Mouse (Mus musculus) thymus, postnatal 0 days (tissue): Measurements from ENCODE around the gene Vars2. TPM values are rescaled to one million over a fixed set of nuclear protein-coding genes. Genes with fewer than 3 reads are reported as not detected.
A peak's percentile ranks its signal among the peaks of the same experiment; 100 is the strongest.

Source experiments
- DNase-seq: peaks from one replicate; pipeline ENCODE4 v3.0.0-alpha.2; 2015; ENCODE audit warnings: low spot score
- polyA plus RNA-seq: library from polyadenylated mRNA; unstranded; fragments of >200 nt; fragmentation: Nextera tagmentation; extraction: Ambion mirVana; gene quantifications from 2 replicates; pipeline ENCODE4 v1.2.1, GENCODE M21; 2015

Vars2 gene
- 22.5 and 27.0 TPM in 2 replicates for polyA plus RNA-seq

DNA sequence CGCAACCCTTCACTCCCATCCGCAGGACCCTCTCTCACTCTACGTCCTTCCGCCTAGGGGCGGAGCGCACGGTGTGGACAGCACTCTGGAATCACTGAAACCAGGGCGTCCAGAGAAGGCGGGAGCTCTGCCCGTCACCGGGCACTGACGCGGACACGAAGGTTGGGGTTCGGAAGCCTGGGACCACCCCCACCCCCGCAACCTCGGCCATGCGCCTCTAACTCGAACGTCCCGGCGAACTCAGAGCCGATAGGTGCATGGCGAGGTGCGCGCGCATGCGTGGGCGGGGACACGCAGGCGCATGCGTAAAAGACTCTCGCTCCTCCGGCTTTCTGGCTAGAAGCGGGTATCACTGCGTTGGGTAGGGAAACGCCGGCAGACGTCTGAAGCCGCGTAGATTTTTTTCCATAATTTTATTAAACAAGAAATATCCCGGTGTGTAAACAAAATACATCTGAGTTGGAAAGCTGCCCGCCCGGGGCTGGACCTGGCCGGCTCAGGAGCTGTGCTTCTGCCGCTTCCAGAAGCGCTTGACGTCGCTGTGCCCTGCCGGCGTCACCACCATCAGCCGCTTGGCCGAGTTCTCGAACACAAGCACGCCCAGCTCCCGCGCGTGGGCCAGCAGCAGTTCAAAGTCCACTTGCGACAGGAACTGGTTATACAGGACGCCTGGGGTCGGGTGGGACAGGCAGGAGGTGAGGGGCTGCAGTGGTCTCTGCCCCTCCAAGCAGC lies at the start of gene Vars2:
Vars2 (minus strand) TSS at position 259 of the 732 bp plus-strand sequence.
- peak; percentile 97 for DNase-seq

DNA sequence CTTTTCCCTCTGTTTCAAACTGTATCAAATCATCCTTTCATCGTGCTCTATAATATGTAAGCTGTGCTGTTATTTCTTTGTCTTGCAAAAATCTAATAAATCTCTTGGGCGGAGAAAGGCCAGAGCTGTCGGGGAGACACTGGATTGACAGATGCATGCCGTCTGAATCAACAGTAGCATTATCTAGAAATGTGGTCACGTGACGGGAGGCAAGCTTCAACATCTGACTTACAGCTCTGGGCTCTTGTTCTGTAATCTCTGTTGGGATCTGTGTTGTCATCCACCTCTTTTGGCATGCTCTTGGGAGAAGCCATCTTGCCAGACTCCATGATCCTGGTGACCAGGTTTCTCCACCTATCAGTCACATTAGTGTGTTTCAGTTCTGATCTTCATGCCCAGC lies 49.7 kb upstream of the Vars2 start:
- DNase-seq, result no peak

DNA sequence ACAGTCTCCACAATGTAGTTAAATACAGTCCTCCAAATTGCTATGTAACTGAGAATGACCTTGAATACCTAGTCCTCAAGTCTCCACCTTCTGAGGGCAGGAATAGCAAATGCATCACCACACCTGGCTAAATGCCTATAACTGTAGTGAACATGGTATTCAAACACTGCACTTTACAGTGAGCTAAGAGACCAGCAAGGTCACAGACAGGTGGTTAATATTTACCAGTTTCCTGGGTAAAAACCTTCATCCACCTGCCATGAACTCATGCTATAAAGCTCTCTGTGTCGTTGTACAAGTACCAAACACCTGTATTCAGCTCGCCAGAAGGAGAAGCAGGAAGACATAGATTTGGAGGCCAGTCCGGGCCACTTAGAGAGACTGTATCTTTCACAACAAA lies 48.7 kb upstream of the Vars2 start:
- DNase-seq, result no peak

- DNase-seq, result no peak
These were observed 43.4 kb upstream of the Vars2 start for GRCm38 (mm10) chr17:35710705-35711347.

- no peak for DNase-seq
These were observed 41.2 kb upstream of the Vars2 start for GRCm38 (mm10) chr17:35708611-35709010.

DNA sequence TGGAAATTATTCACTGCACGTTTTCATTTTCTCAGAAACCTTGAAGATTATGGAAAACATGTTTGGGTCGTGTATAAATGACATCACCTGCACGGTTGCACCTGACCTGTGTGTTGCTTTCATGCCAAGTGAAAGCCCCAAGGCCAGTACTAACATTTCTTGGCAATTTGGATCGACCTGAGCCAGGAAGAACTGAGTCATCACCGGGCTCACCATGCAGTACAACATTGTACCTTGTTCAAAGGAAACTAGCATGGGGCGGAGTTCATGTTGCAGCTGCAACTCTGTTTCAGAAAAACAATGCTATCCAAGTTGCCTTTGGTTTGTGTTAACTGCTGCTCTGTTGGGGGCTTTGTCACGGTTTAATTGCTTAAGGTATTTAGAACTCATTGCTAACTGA lies 40.5 kb upstream of the Vars2 start:
- DNase-seq, result peak; percentile 54

DNA sequence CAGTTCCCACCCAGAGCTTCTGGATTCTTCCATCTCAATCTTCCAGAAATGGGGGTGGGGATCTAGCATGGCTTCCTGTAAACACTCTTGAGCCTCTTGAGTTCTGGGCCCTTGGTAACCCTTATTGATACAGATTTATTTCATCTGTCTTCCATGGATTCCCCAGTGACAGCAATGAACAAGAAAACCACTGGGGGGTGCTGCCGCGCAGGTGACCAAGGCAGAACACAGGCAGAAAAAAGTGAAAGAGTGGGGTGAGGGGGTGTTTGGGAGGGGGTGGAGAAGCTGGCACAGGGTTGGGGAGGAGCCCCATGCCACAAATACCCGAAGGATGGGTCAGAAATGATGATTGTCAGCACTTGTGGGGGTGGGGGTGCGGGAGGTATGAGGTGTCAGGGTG lies 38.4 kb upstream of the Vars2 start:
- peak; percentile 53 for DNase-seq

DNA sequence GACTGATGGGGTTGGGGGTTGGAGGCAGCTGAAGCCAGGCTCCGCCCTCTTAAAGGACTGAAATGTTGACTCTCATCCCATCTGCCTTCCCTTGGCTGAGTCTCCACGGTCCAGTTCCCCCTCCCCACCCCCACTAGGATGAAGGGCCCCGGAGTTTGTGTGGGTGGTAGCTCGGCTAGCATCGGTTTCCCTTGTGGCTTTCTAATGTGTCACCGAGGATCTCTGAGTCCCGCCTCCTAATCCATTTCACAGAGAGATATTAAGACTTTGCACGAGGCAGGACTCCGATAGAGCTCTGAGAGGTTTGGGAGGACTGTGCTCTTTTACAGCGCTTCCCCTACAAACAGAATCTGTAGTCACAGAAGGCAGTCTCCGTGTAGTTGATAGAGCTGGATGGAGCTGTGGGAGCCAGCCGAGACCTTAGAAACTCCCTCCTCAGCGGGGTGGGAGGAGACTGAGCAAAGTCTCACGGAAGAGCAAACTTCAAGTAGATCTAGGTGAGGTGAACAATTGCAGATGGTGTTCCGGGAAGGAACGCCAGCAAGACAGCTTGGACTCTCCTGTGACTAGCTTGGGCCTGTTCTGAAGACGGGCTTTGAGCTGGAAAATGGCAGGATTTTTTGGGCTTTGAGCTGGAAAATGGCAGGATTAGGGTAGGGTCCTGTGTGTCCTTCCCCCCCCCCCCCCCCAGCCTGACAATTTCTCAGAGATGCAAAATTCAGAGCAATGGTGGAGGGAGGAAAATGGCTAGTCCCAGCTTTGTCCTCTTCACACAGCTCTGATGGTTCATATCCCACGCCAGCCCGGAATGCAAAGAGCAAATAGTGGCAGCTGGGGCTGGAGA lies 37.5 kb upstream of the Vars2 start, which contains the start of gene Ddr1:
Ddr1 (minus strand) TSS at position 1 of the 844 bp plus-strand sequence.
- DNase-seq, result peak; percentile 67

DNA sequence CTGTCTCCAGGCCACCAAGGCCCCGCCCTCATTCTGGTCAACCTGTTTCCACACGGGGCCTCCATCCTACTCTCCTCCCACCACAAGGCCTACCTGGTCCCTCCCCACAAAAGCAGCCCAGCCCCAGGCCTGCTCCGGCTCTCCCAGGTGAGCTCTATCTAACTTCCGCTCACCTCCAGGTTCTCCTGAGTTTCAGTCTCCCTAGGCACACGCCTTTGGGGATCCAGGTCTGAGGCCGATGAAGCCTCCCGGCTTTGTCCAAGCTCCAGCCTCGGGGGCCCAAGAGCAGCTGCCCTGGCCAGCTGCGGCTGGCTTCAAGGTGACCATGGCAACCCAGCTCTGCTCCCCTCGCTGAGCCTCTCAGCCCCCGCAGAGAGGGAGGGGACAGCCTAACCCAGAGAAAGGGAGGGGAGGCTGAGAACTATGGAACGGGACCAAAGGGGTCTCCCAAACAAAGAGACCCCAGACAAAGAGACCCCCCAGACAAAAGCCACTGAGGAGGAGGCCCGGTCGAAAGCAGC lies 36.4 kb upstream of the Vars2 start:
- no peak for DNase-seq

GRCm38 (mm10) chr17:35703065-35703464 lies 35.7 kb upstream of the Vars2 start:
- DNase-seq, result no peak

DNA sequence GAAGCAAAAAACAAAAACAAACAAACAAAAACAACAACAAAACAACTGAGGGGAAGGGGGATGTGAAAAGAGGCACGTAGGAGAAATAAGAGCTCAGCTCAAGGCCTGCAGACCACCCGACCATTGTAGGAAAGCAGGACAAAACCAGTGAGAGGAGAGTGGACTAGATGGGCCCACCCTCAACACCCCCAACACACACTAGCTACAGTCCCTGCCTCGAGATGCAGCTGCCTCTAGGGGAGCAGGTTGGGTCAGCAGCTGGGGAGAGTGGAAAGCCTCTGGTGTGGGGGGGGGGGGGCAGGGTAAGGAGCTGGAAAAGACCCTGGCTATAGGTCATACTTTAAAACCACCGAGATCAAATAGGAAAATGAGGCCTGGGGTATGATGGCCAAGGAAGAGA lies 35.2 kb upstream of the Vars2 start:
- no peak for DNase-seq

GRCm38 (mm10) chr17:35701978-35702461 lies 34.6 kb upstream of the Vars2 start:
- DNase-seq, result no peak

DNA sequence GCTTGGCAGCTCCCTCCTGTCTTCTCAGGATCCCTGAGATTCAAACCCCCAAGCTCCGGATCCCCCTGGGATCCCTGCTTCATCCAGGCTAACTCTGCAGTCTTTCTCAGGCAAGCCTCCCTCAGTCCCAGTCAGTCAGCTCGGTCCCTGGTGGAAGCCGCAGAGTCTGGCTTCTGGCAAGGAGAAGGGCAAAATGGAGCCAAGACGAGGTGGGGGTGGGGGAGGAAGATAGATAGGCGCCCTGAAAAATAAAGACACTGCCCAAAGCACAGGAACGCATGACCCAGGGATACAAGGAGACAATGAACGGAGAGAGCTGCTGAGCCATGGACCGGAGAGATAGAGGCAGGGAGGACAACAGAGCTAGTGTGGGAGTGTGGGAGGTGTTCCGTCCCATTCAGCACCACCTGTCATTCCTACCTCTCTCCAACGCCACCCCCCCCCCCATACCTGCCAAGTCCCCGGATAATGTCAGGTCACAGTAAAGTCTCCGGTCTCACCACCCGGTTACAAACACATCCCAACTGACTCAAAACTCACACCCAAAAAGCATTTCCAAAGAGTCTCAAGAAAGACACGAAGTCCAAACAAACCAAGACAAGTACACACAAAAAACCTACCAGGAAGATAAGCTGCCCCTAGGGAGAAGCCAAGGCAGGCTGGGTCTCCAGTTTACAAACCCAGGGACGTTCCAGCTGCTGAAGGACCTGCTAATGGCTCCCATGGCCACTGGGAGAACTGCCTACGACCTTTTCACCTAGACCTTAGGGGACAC lies 34.0 kb upstream of the Vars2 start:
- DNase-seq, result no peak

DNA sequence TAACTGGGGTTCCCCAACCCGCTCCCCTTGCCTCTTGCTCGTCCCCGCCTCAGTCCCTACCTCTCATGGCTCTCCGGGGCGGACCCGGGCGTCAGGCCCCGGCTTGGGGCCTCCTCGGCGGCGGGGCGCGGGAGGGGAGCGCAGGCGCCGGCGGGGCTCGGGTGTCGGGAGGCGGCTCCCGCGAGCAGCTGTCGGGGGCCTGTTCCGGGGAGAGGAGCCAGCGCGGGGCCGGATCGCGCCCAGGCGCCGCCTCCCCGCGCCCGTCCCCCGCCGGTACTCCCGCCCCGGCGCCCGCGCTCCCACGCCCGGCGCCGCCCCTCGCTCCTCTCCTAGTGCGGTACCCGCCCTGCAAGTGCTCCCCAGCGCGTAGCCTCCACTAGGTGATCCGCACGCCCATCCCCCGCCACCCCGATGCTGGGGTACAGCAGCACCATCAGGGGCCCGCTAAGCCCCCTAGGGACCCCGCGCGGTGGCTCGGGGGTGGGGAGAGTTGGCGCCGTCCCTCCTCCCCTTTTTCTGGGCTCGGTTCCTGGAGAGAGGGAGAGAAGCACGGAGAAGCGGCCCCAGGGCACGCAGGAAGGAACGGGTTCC lies 33.1 kb upstream of the Vars2 start:
- DNase-seq, result peak; percentile 68

GRCm38 (mm10) chr17:35699919-35700318 lies 32.5 kb upstream of the Vars2 start:
- DNase-seq, result no peak

DNA sequence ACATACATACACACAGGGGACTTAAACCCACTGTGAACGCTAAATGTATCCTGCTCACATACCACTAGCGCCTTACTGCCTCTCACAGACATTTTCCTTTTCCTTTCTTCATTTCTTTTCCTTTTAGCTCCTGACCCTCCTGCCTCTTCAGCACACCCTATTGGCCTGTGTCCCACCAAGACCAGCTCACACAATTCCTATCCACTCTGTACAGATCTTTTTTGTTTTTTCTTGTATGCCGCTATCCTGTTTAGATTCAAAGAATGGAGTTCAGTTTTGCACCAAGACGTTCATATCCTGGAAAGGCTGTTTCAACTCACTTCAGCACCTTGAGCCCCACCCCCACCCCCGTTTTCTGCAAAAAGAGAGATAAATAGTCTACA lies 31.1 kb upstream of the Vars2 start:
- no peak for DNase-seq

GRCm38 (mm10) chr17:35697759-35698500 lies 30.5 kb upstream of the Vars2 start:
- DNase-seq, result no peak

GRCm38 (mm10) chr17:35697429-35697758 lies 30.0 kb upstream of the Vars2 start:
- DNase-seq, result no peak

GRCm38 (mm10) chr17:35696691-35697090 lies 29.3 kb upstream of the Vars2 start:
- DNase-seq, result no peak

DNA sequence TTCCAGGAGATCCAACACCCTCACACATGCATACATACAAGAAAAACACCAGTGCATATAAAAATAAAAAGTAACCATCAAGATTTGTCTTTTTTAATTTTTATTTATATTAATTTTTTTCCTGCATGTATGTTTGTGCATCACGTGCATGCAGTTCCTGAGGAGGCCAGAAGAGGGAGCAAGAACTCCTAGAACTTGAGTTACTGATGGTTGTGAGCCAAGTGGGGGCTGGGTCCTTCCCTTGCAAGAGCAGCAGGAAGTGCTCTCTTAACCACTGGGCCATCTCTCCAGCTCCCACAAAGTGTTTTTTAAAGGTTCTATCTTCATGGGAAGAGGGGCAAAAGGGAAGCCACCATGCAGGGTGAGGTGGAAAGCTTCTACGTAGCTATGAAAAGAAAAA lies 27.9 kb upstream of the Vars2 start:
- DNase-seq, result peak; percentile 63
